Mouse (Mus musculus): Measurements from ENCODE around the gene 2200002D01Rik.

- 0 out of 2 replicates have a peak, but pooled peaks have one; percentile 18 for TF ChIP-seq CHD2 (IDR thresholded peaks at IDR 0.05; ENCODE audit: low read depth, low read length)
- TF ChIP-seq ZNF384 (IDR thresholded peaks at IDR 0.05; ENCODE audit: low read depth, low read length): no peak
- TF ChIP-seq ZC3H11A (IDR thresholded peaks at IDR 0.05; ENCODE audit: borderline replicate concordance, low read depth, low read length): no peak
- no peak for TF ChIP-seq HCFC1 (IDR thresholded peaks at IDR 0.05; ENCODE audit: borderline replicate concordance, insufficient read depth, low read length)
- TF ChIP-seq MAFK (IDR thresholded peaks at IDR 0.05; ENCODE audit: insufficient read depth, low read depth, low read length): no peak
Measured at GRCm38 (mm10) chr7:29266931-29267330, 18.7 kb upstream of the 2200002D01Rik start.
